Mouse (Mus musculus) thymus, adult 2 months (tissue): ENCODE data around the gene Btbd10.

ENCODE experiments used
- CTCF ChIP-seq: fragments of 200-500 bp; IDR thresholded peaks from 2 replicates; pipeline ENCODE4 v1.5.1; 2012; ENCODE audit warnings: mild to moderate bottlenecking, control low read depth, low read length, moderate library complexity, borderline replicate concordance; ENCODE audit not compliant: control insufficient read depth, poor library complexity, insufficient read depth; ENCODE audit errors: extremely low read depth
- POLR2A ChIP-seq: fragments of 200-500 bp; IDR thresholded peaks from 2 replicates; pipeline ENCODE4 v1.6.1; 2012; ENCODE audit warnings: mild to moderate bottlenecking, low read length, control low read depth, moderate library complexity; ENCODE audit not compliant: control insufficient read depth, poor library complexity, insufficient read depth; ENCODE audit errors: extremely low read depth

DNA sequence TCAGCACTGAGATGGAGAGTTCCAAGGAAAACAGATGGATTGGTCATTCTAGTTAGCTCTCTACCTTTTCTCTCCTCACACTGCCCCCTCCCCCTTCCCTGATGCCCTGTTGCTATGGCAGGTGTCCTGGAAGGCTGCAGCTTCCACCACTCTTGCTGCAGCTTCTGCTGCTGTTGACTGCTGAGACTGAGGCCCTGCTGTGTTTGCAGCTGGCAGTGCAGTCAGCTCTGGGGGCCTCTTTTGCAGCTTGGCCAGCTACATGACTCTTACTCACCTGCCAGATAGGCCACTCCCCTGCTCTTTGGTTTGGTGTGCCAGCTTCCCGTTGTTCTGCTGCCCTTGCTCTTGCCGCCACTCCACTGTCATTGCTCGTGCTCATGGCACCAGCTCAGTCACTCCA lies 99.3 kb downstream of the Btbd10 start:
- TF ChIP-seq CTCF (no peak), POLR2A (no peak)
